Mouse (Mus musculus) cerebellum, adult 2 months (tissue): ENCODE measurements around the gene Kirrel. TPM values are rescaled to one million over a fixed set of nuclear protein-coding genes. Genes with fewer than 3 reads are reported as not detected.

Experiments
- DNase-seq, 2 experiments: peaks; one replicate each; pipeline ENCODE4 v3.0.0; 2021
- H3K27ac ChIP-seq: fragments of 200-500 bp; 2 replicates; pipeline ENCODE4 v1.5.1; 2012; ENCODE audit warnings: low read length, control low read depth, inconsistent platforms; ENCODE audit not compliant: insufficient read depth
- H3K27me3 ChIP-seq: fragments of 200-500 bp; 2 replicates; pipeline ENCODE4 v1.6.1; 2012; ENCODE audit warnings: inconsistent platforms, mild to moderate bottlenecking, low read length, moderate library complexity; ENCODE audit not compliant: control insufficient read depth, insufficient read depth
- H3K4me1 ChIP-seq: fragments of 200-500 bp; 2 replicates; pipeline ENCODE4 v1.6.1; 2011; ENCODE audit warnings: low read length; ENCODE audit not compliant: control insufficient read depth, insufficient read depth
- H3K4me3 ChIP-seq: fragments of 200-500 bp; replicated peaks from 2 replicates; pipeline ENCODE3; 2011; ENCODE audit warnings: mild to moderate bottlenecking, low read depth, low read length, control low read depth; ENCODE audit not compliant: insufficient read depth
- CTCF ChIP-seq: fragments of 200-500 bp; IDR thresholded peaks from 2 replicates; pipeline ENCODE4 v1.5.1; 2011; ENCODE audit warnings: low read depth, mild to moderate bottlenecking, control low read depth, low read length, moderate library complexity, borderline replicate concordance; ENCODE audit not compliant: insufficient read depth
- POLR2A ChIP-seq: fragments of 200-500 bp; IDR thresholded peaks from 2 replicates; pipeline ENCODE4 v1.6.1; 2011; ENCODE audit warnings: low read length, control low read depth, borderline replicate concordance; ENCODE audit not compliant: insufficient read depth
- WGBS: fragments of 180-500 bp; shearing (Covaris S2); methylation state at CpG from one replicate; pipeline ENCODE4 v1.1.7; 2018; 5-methylcytosine and 5-hydroxymethylcytosine counted together
- polyA plus RNA-seq: library from polyadenylated mRNA; depleted of rRNA; stranded (reverse); fragments of >200 nt; gene quantifications from 2 replicates; pipeline ENCODE4 v1.2.3, GENCODE M21; 2012

The Kirrel gene
- polyA plus RNA-seq, 1 experiment, result 5.6 TPM

DNA sequence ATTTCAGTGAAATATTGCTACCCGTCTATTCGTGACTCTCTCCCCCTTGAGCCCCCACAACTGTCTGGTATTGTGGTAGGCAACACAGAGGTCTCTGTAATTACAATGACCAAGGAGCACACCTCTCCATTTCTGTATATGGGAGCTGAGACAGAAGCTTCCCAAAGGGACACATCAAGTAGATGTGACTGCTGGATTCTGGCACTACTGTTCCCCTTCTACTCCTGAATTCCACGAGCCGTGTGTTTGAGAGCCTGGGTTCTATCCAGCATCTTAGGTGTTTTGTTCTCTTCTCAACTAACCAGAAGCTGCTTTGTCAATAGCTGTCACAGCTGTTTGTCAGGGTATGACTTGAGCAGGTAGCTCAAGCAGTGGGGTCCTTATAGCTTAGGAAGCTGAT is 20.5 kb upstream of the Kirrel start:
- H3K4me3 ChIP-seq, result no peak overlapping the region
- no peaks in the 10 kb centered on the region for H3K4me1 ChIP-seq
- DNase-seq, result no peak
- H3K27ac ChIP-seq, result no peak overlapping the region
- WGBS, result 87% methylated on average over 4 of the region's 4 CpGs
- TF ChIP-seq CTCF (no peak), POLR2A (no peak)
- no peaks in the 10 kb centered on the region for H3K27me3 ChIP-seq

GRCm38 (mm10) chr3:87194591-87194990 is 20.0 kb upstream of the Kirrel start:
- Histone ChIP-seq H3K27me3 (no peaks in the 10 kb centered on the region), H3K4me1 (no peaks in the 10 kb centered on the region), H3K4me3 (no peak overlapping the region), H3K27ac (no peak overlapping the region)
- no peak for DNase-seq
- TF ChIP-seq CTCF (no peak), POLR2A (no peak)
- 93% methylated on average over 2 of the region's 2 CpGs for WGBS

- WGBS, result 80% methylated on average over 1 of the region's 1 CpGs
Observed at GRCm38 (mm10) chr3:87193756-87194155, 19.2 kb upstream of the Kirrel start.

DNA sequence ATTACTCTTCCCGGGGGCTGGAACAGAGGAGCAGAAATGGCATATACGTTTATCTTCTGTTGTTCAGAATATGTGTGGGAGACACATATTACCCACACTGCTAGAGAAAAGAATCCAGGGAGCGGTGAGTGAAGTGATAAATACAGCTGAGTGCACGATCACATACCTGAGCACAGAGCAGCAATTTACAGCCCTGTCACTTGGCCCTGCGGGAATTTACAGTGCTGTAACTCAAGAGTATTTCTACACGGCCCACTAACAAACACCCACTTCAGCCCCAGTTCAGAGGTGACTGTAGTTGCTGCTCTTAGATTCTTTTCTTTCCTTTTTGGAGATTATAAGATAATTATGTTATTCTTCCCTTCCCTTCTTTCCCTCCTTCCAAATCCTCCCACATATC is 18.8 kb upstream of the Kirrel start:
- DNase-seq, result no peak
- WGBS, result 83% methylated on average over 6 of the region's 6 CpGs
- no peak overlapping the region for H3K27ac ChIP-seq
- no peaks in the 10 kb centered on the region for H3K4me1 ChIP-seq
- no peak for TF ChIP-seq POLR2A
- TF ChIP-seq CTCF, result no peak
- H3K27me3 ChIP-seq, result no peaks in the 10 kb centered on the region
- H3K4me3 ChIP-seq, result no peak overlapping the region

More at GRCm38 (mm10) chr3:87193756-87194155, 19.2 kb upstream of the Kirrel start:
- no peak overlapping the region for H3K27ac ChIP-seq
- H3K4me3 ChIP-seq, result no peak overlapping the region
- no peaks in the 10 kb centered on the region for H3K27me3 ChIP-seq
- DNase-seq, result no peak
- TF ChIP-seq CTCF, result no peak
- no peak for TF ChIP-seq POLR2A
- no peaks in the 10 kb centered on the region for H3K4me1 ChIP-seq

DNA sequence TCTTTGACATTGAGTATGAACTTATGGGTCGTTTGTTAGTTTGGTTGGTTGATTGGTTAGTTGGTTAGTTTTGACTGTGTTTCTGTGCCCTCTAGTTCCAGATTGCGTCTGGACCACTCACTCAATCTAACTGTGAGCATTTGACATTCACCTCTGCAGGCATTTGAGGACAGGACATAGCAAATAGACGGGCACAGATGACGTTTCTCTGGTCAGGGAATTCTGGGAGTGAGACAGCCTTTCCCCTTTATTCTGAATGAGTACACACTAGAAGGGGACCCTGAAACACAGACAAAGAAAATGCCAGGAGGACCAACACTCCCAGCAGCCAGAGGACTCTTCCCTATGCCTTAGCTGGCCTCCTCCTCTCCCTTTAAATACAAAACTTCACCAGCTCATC is 2.1 kb upstream of the Kirrel start:
- Histone ChIP-seq H3K4me3 (no peak overlapping the region), H3K27ac (no peak overlapping the region), H3K27me3 (peaks cover 1% of the 10 kb centered on the region; the same call in 1 of the 2 replicates), H3K4me1 (no peaks in the 10 kb centered on the region)
- DNase-seq, result no peak
- TF ChIP-seq CTCF (no peak), POLR2A (no peak)
- WGBS, result 76% methylated on average over 4 of the region's 4 CpGs

DNA sequence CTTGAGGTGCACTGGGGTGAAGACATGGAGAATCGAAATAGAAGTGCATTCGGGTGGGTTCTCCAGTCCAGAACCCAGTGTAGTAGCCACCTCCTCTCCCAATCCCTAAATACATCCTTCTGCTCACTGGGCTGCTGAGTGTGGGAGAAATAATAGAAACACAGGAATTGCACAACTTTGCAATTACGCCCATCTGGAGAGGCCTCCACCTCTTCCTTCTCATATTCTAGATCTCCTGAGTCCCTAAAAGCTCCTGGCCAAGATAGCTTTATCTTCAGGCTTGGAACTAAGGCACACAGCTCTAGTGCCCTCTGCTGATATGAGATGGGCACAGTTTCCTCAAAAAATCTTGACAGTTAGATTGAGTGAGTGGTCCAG is 880 bp upstream of the Kirrel start:
- DNase-seq, result no peak
- Histone ChIP-seq H3K27ac (no peak overlapping the region), H3K27me3 (peaks cover 1% of the 10 kb centered on the region; the same call in 1 of the 2 replicates), H3K4me1 (no peaks in the 10 kb centered on the region), H3K4me3 (no peak overlapping the region)
- TF ChIP-seq POLR2A, result no peak
- no peak for TF ChIP-seq CTCF
- 65% methylated on average over 3 of the region's 3 CpGs for WGBS

- Histone ChIP-seq H3K27ac (no peak overlapping the region), H3K27me3 (peaks cover 1% of the 10 kb centered on the region; the same call in 1 of the 2 replicates), H3K4me1 (no peaks in the 10 kb centered on the region), H3K4me3 (peak overlapping the region; percentile 46)
- no peak for DNase-seq
- no peak for TF ChIP-seq POLR2A
- no peak for TF ChIP-seq CTCF
- WGBS, result 5% methylated on average over 25 of the region's 25 CpGs
Observed at GRCm38 (mm10) chr3:87174769-87175437, 356 bp upstream of the Kirrel start.

DNA sequence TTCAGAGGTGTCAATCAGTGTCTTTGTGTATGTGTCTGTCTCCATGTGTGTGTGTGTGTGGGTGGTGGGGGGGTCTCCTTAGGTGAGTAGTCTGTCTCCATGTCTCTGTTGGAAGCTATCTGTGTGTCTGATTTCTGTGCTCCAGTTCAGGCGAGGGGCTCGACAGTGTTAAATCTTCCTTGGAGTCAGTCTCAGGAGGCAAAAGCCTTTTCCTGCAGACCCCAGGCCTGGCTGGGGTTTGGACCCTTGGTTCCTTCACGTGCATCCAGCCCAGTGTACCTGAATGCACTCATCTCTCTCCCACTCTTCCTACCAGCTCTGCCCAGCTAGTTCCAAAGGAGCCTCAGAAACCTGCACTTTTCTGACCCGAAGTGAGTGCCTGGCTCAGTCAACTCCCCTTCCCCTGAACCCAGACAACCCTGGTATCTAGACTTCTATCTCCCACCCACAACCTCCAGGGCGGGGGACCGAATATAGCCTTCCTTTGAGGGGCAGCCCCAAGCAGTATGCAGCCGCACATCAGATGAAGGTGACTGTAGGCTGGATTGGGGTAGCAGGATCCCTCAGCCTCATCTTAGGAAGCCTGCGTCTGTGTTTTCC is 961 bp downstream of the Kirrel start:
- Histone ChIP-seq H3K4me3 (peak overlapping the region; percentile 46), H3K27ac (no peak overlapping the region), H3K27me3 (peaks cover 1% of the 10 kb centered on the region; the same call in 1 of the 2 replicates), H3K4me1 (no peaks in the 10 kb centered on the region)
- DNase-seq, result no peak
- 26% methylated on average over 8 of the region's 8 CpGs for WGBS
- TF ChIP-seq POLR2A (no peak), CTCF (no peak)
